Mouse (Mus musculus) pancreas, adult 10 weeks (tissue): Measurements from ENCODE around the gene Adh1. TPM values are rescaled to one million over a fixed set of nuclear protein-coding genes. Genes with fewer than 3 reads are reported as not detected.

Experiments used
- polyA plus RNA-seq: library from polyadenylated mRNA; stranded (reverse); fragments of 350-450 nt; fragmentation: Illumina TruSeq; extraction: RNeasy Lipid Tissue Mini Kit (QIAGEN cat#74804); gene quantifications from one replicate; pipeline ENCODE4 v1.2.3, GENCODE M21; 2015; ENCODE audit warnings: low read depth, low replicate concordance; ENCODE audit not compliant: insufficient read depth

Gene Adh1
- polyA plus RNA-seq = 22.1 TPM

DNA sequence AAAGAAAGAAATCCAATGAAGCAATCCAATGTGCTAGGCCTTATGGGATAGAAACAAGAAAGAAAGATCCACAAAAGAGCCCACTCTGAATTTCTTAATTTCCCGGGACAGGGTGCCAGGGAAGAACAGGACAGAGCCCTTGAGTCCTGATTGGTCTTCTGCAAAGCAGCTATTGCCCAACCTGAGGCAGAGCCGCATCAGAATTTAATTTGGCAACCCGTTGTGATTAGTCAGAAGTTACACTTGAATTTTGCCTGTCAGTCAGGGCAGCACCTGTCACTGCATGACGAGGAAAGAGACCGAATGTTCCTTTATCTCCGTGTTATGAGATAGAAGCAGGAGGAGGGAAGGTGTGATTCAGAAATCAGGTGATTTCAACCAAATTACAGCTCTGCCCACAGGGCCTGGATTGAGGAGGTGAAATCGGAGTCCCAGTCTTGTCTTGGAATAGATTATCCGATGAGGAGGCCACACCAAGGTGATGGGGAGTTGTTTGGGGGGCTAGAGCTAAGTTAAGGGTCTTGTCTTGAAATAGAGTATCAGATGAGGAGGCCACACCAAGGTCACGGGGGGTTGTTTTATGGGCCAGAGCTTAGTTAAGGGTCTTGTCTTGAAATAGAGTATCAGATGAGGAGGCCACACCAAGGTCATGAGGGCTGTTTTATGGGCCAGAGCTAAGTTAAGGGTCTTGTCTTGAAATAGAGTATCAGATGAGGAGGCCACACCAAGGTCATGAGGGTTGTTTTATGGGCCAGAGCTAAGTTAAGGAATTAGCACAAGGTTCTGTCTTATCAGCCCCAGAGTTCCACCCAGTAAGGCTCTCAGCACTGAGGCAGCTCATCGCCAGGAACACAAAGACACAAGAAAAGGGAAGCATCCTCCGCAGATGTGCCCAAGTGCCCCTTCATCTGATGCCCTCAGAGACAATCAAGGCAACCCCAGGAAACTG is at the start of gene Adh1:
Gene Adh1, plus strand, starts transcription at position 271 of the 949 bp plus-strand sequence.

DNA sequence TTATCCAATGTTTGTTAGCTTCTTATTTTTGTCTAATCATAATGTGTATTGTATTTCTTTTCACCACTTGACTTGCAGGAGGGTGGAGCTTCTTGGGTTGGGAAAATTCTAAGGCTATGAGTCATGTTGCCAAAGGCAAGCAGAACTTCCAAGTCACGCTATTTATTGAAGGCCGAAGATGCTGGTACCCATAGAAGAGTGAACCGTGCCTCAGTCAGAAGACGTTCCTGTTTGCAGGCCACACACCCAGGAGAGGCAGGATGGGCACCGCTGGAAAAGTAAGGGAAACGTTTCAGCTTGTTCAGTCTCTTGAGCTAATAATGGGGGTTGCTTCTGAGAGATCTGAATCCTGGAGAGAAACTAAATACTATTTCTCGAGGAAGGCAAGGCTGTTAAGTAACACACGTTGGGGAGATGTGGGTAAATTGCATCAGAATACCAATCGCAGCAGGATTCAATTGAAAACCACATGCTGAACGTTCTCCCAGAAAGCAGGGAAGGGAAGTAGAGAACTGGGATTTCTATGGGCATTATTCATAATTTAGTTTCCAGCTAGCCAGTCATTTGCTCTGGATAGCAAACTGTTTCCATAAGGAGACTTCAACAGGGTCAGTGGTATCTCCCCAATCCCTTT is 43.0 kb upstream of the Adh1 start, which contains the start of gene Adh7:
Gene Adh7, plus strand, starts transcription at position 130 of the 634 bp plus-strand sequence.

GRCm38 (mm10) chr3:138312965-138313364 is 52.2 kb downstream of the Adh1 start, which contains the start of gene Adh6a:
TSS of gene Adh6a (plus strand) at chr3:138313286.

Other genes starting within 250 kb of the Adh1 start
- not detected for gene 1110002E22Rik, start 195.9 kb upstream of the Adh1 start, polyA plus RNA-seq
- not detected for gene Gm5105, start 193.6 kb upstream of the Adh1 start, polyA plus RNA-seq
- 1.2 TPM for gene Trmt10a, start 117.5 kb upstream of the Adh1 start, polyA plus RNA-seq
- 0.83 TPM for gene Mttp, start 116.0 kb upstream of the Adh1 start, polyA plus RNA-seq
- not detected for gene 4930579F01Rik, start 67.2 kb upstream of the Adh1 start, polyA plus RNA-seq
- not detected for gene Adh7, start 43.2 kb upstream of the Adh1 start, polyA plus RNA-seq
- gene Adh6a, start 52.3 kb downstream of the Adh1 start, polyA plus RNA-seq = not detected
- gene Adh6b, start 80.8 kb downstream of the Adh1 start, polyA plus RNA-seq = not detected
- not detected for gene Adh4, start 154.5 kb downstream of the Adh1 start, polyA plus RNA-seq
- gene Adh5, start 182.1 kb downstream of the Adh1 start, polyA plus RNA-seq = 20.6 TPM
- gene Metap1, start 228.5 kb downstream of the Adh1 start, polyA plus RNA-seq = 10.6 TPM